Mouse (Mus musculus) CH12.LX (cell line): ENCODE data around the gene Wfikkn1. TPM values are rescaled to one million over a fixed set of nuclear protein-coding genes. Genes with fewer than 3 reads are reported as not detected.

Experiments used
- DNase-seq: peaks from one replicate; pipeline ENCODE4 v3.0.0-alpha.2; 2013; ENCODE audit errors: extremely low read depth
- H3K27ac ChIP-seq: 2 replicates; pipeline ENCODE4 v1.5.1; 2012; ENCODE audit warnings: low read depth, mild to moderate bottlenecking, control low read depth, moderate library complexity; ENCODE audit not compliant: insufficient read depth
- H3K27me3 ChIP-seq: replicated peaks from 2 replicates; pipeline ENCODE3; 2012; ENCODE audit warnings: inconsistent platforms
- H3K36me3 ChIP-seq, 2 experiments: replicated peaks in 1 of 2; 2 replicates each; pipeline versions ENCODE3 to v1.6.1; 2012; ENCODE audit warnings: inconsistent platforms in 1 of 2, low read length in 1 of 2, mild to moderate bottlenecking in 1 of 2, mixed read lengths in 1 of 2, moderate library complexity in 1 of 2; ENCODE audit not compliant: control insufficient read depth in 1 of 2, insufficient read depth in 1 of 2
- H3K4me1 ChIP-seq, 2 experiments: 2 replicates each; pipeline ENCODE4 v1.6.1; 2012; ENCODE audit warnings: inconsistent platforms in 1 of 2, moderate library complexity in 1 of 2; ENCODE audit not compliant: insufficient read depth in 2 of 2, control insufficient read depth in 1 of 2
- H3K4me2 ChIP-seq: 2 replicates; pipeline ENCODE4 v1.6.1; 2012; ENCODE audit warnings: low read depth, mild to moderate bottlenecking, control low read depth; ENCODE audit not compliant: poor library complexity, insufficient read depth, severe bottlenecking
- H3K4me3 ChIP-seq, 3 experiments: fragments of 150-350 bp in 1 of 3; sonication (generic) in 1 of 3; replicated peaks in 1 of 3; 2 replicates each; pipeline versions ENCODE3 to v1.5.1; 2011 to 2012; ENCODE audit warnings: low read depth in 2 of 3, low read length in 2 of 3, mild to moderate bottlenecking in 2 of 3, moderate library complexity in 2 of 3, control low read depth in 1 of 3, improper control_type of control experiment in 1 of 3, inconsistent platforms in 1 of 3, mixed read lengths in 1 of 3; ENCODE audit not compliant: poor library complexity in 1 of 3
- H3K79me2 ChIP-seq: replicated peaks from 2 replicates; pipeline ENCODE4 v1.6.1; 2012; ENCODE audit warnings: mild to moderate bottlenecking, moderate library complexity; ENCODE audit not compliant: control insufficient read depth, poor library complexity, insufficient read depth, severe bottlenecking; ENCODE audit errors: extremely low read depth
- H3K9ac ChIP-seq: 2 replicates; pipeline ENCODE4 v1.6.1; 2012; ENCODE audit warnings: low read depth, mild to moderate bottlenecking, control low read depth, moderate library complexity; ENCODE audit not compliant: insufficient read depth
- H3K9me3 ChIP-seq: replicated peaks from 2 replicates; pipeline ENCODE3; 2012; ENCODE audit warnings: low read length, inconsistent platforms, mixed read lengths
- BHLHE40 ChIP-seq: IDR thresholded peaks from 2 replicates; pipeline ENCODE4 v1.6.1; 2011; ENCODE audit warnings: mild to moderate bottlenecking, low read depth, low read length, improper control_type of control experiment
- CHD2 ChIP-seq: IDR thresholded peaks from 2 replicates; pipeline ENCODE4 v1.6.1; 2011; ENCODE audit warnings: low read length, improper control_type of control experiment
- ELF1 ChIP-seq: IDR thresholded peaks from 2 replicates; pipeline ENCODE4 v1.6.1; 2014; ENCODE audit warnings: low read depth, mild to moderate bottlenecking, inconsistent platforms, low read length, improper control_type of control experiment
- EP300 ChIP-seq: IDR thresholded peaks from 2 replicates; pipeline ENCODE4 v1.6.1; 2011; ENCODE audit warnings: low read length, improper control_type of control experiment
- IRF4 ChIP-seq: IDR thresholded peaks from 2 replicates; pipeline ENCODE4 v1.6.1; 2014; ENCODE audit warnings: low read depth, mild to moderate bottlenecking, inconsistent platforms, low read length, improper control_type of control experiment
- JUN ChIP-seq: IDR thresholded peaks from 2 replicates; pipeline ENCODE4 v1.6.1; 2011; ENCODE audit warnings: low read depth, mild to moderate bottlenecking, low read length, improper control_type of control experiment, moderate library complexity; ENCODE audit not compliant: insufficient read depth
- JUND ChIP-seq: conservative IDR thresholded peaks from 2 replicates; pipeline ENCODE4 v1.6.1; 2011; ENCODE audit warnings: low read depth, low read length, improper control_type of control experiment
- MAFK ChIP-seq: IDR thresholded peaks from 2 replicates; pipeline ENCODE4 v1.6.1; 2011; ENCODE audit warnings: low read length, improper control_type of control experiment; ENCODE audit not compliant: insufficient replicate concordance
- MYC ChIP-seq: IDR thresholded peaks from 2 replicates; pipeline ENCODE4 v1.6.1; 2011; ENCODE audit warnings: low read depth, mild to moderate bottlenecking, improper control_type of control experiment, low read length
- POLR2A ChIP-seq: IDR thresholded peaks from 2 replicates; pipeline ENCODE4 v1.6.1; 2011; ENCODE audit warnings: low read depth, mild to moderate bottlenecking, improper control_type of control experiment, low read length
- TCF12 ChIP-seq: IDR thresholded peaks from 2 replicates; pipeline ENCODE4 v1.6.1; 2014; ENCODE audit warnings: low read depth, mild to moderate bottlenecking, inconsistent platforms, low read length, improper control_type of control experiment
- ZC3H11A ChIP-seq: IDR thresholded peaks from 2 replicates; pipeline ENCODE4 v1.6.1; 2012; ENCODE audit warnings: low read depth, mild to moderate bottlenecking, inconsistent platforms, low read length, improper control_type of control experiment
- ZMIZ1 ChIP-seq: IDR thresholded peaks from 2 replicates; pipeline ENCODE4 v1.6.1; 2012; ENCODE audit warnings: low read depth, mild to moderate bottlenecking, inconsistent platforms, low read length, improper control_type of control experiment
- dilution Hi-C: fragments of 300-500 bp; cut with MboI; formaldehyde crosslinking; loops from 2 replicates; pipeline ENCODE4 v1.14.3; 2020; ENCODE audit warnings: low sequenced_read_pairs; ENCODE audit not compliant: extremely low pct_unique_long_range_greater_than_20kb, extremely low pct_ligation_motif_present
- in situ Hi-C: fragments of 300-500 bp; cut with MboI; formaldehyde crosslinking; loops from 3 replicates; pipeline ENCODE4 v1.14.3; 2019; ENCODE audit warnings: low sequenced_read_pairs, low pct_ligation_motif_present, low pct_unique_long_range_greater_than_20kb, mixed read lengths
- polyA plus RNA-seq: library from polyadenylated mRNA; unstranded; fragments of >175 nt; gene quantifications from 2 replicates; pipeline ENCODE4 v1.2.1, GENCODE M21; 2012; ENCODE audit warnings: low read depth; ENCODE audit not compliant: insufficient read length
- total RNA-seq, 2 experiments: library from RNA; depleted of rRNA; stranded (reverse); fragments of 300-350 nt in 1 of 2; fragments of >200 nt in 1 of 2; gene quantifications; 2 replicates each; pipeline ENCODE4 v1.2.3; 2012 to 2014

Gene Wfikkn1
- total and polyA plus RNA-seq, 3 experiments: 0.34 to 0.69 TPM; not detected in 1

DNA sequence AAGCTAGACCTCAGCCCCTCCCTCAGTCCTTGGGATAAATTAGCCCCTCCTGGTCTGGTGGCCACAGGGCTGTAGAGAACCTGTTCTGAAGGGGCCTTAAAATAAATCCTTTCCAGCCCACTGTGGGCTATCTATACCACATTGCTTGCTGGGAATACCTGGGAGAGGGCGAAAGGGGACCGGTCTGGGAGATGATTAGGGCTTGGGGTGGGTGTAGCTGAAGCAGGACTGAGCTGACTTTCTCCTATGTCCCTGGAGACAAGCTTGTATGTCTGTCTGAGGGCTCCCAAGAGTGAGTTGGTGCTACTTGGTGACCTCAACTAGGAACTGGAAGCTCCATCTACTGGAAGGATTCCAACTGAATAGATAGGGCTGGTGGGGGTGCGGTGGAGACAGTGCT lies 3.6 kb downstream of the Wfikkn1 start:
- Histone ChIP-seq H3K36me3 (peaks cover 31 to 54% of the 10 kb centered on the region in 2 experiments), H3K4me1 (peaks cover 6 to 18% of the 10 kb centered on the region in 2 experiments), H3K27ac (no peak overlapping the region), H3K4me2 (no peak overlapping the region; the same call in 1 of the 2 replicates), H3K9me3 (no peaks in the 10 kb centered on the region), H3K27me3 (peaks cover 12% of the 10 kb centered on the region), H3K4me3 (no peak overlapping the region), H3K9ac (no peak overlapping the region), H3K79me2 (no peaks in the 10 kb centered on the region)
- TF ChIP-seq ELF1 (no peak), JUN (no peak), MAFK (no peak), JUND (no peak), EP300 (no peak), MYC (no peak), ZMIZ1 (no peak)
- in situ Hi-C loops (no loop called here), dilution Hi-C loops (no loop called here)
- no peak for DNase-seq

GRCm38 (mm10) chr17:25876347-25876915 lies 4.2 kb downstream of the Wfikkn1 start:
- Histone ChIP-seq H3K4me1 (peaks cover 6 to 18% of the 10 kb centered on the region in 2 experiments), H3K4me3 (peak overlapping the region; percentile 22 to 93 (median 63)), H3K9me3 (no peaks in the 10 kb centered on the region), H3K27ac (no peak overlapping the region), H3K4me2 (peak overlapping the region; percentile 39), H3K36me3 (peaks cover 25 to 48% of the 10 kb centered on the region in 2 experiments), H3K9ac (peak overlapping the region; percentile 63), H3K79me2 (no peaks in the 10 kb centered on the region), H3K27me3 (peaks cover 15% of the 10 kb centered on the region)
- no peak for DNase-seq
- TF ChIP-seq TCF12 (no peak), POLR2A (no peak), CHD2 (no peak), ZC3H11A (no peak), BHLHE40 (no peak), IRF4 (no peak)
- in situ Hi-C loops (no loop called here), dilution Hi-C loops (no loop called here)
